Mouse (Mus musculus): ENCODE results near the gene Zbtb16. TPM values are rescaled to one million over a fixed set of nuclear protein-coding genes. Genes with fewer than 3 reads are reported as not detected.

Zbtb16 gene
- polyA plus RNA-seq, 1 experiment from 2014 or later, result 6.6 TPM

DNA sequence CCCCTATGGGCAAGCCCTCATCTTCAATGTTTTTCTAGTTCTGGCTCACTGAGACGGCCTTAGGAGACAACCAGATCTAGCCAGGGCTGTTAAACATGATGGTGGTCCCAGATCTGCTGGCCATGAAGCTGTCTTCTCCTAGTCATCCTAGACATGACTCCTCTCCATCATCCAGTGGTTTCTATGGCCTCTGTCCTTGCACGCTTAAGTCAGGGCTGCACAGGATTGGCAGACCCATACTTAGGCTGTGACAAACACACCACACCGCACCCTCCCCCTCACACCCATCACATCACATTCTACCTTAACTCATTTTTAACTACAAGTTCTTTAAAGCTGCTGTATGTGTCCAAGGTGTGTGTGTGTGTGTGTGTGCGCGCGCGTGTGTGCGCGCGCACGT, 2.5 kb downstream of the Zbtb16 start:
- ATAC-seq (replicated peaks; ENCODE audit: low FRiP score) (no peak), DNase-seq (ENCODE audit: low spot score) (no peak)
- no peaks in the 10 kb centered on the region; the same call in 1 of the 2 replicates for H3K36me3 ChIP-seq (ENCODE audit: control insufficient read depth, insufficient read depth, low read length)
- no peak overlapping the region for H3K27ac ChIP-seq (ENCODE audit: low read depth, low read length)
- H3K4me2 ChIP-seq (ENCODE audit: low read depth, low read length, severe bottlenecking), result no peak overlapping the region
- no peak overlapping the region for H3K4me3 ChIP-seq (ENCODE audit: low read depth, low read length)
- H3K4me1 ChIP-seq (replicated peaks; ENCODE audit: control insufficient read depth, insufficient read depth, low read length), result peaks cover 12% of the 10 kb centered on the region
- no peak overlapping the region for H3K9ac ChIP-seq (ENCODE audit: low read length)
- H3K9me3 ChIP-seq (ENCODE audit: control insufficient read depth, low read length), result no peaks in the 10 kb centered on the region
- WGBS, result 89% methylated on average over 11 of the region's 11 CpGs
- peaks cover 8% of the 10 kb centered on the region for H3K27me3 ChIP-seq (ENCODE audit: control insufficient read depth, insufficient read depth, low read length)

GRCm38 (mm10) chr9:48832473-48833100, 3.4 kb downstream of the Zbtb16 start:
- DNase-seq (ENCODE audit: low spot score) (no peak), ATAC-seq (replicated peaks; ENCODE audit: low FRiP score) (no peak)
- Histone ChIP-seq H3K27me3 (ENCODE audit: control insufficient read depth, insufficient read depth, low read length) (peaks cover 8% of the 10 kb centered on the region), H3K36me3 (ENCODE audit: control insufficient read depth, insufficient read depth, low read length) (no peaks in the 10 kb centered on the region; the same call in 1 of the 2 replicates), H3K27ac (ENCODE audit: low read depth, low read length) (no peak overlapping the region), H3K9me3 (ENCODE audit: control insufficient read depth, low read length) (no peaks in the 10 kb centered on the region), H3K4me2 (ENCODE audit: low read depth, low read length, severe bottlenecking) (no peak overlapping the region), H3K4me3 (ENCODE audit: low read depth, low read length) (no peak overlapping the region), H3K4me1 (replicated peaks; ENCODE audit: control insufficient read depth, insufficient read depth, low read length) (peaks cover 10% of the 10 kb centered on the region), H3K9ac (ENCODE audit: low read length) (no peak overlapping the region)
- WGBS, result 94% methylated on average over 20 of the region's 20 CpGs

- peaks cover 5% of the 10 kb centered on the region; the same call in 1 of the 2 replicates for H3K4me1 ChIP-seq (replicated peaks; ENCODE audit: control insufficient read depth, insufficient read depth, low read length)
- 83% methylated on average over 23 of the region's 23 CpGs for WGBS
- H3K9ac ChIP-seq (ENCODE audit: low read length), result no peak overlapping the region
- H3K36me3 ChIP-seq (ENCODE audit: control insufficient read depth, insufficient read depth, low read length), result no peaks in the 10 kb centered on the region; the same call in 1 of the 2 replicates
- ATAC-seq (replicated peaks; ENCODE audit: low FRiP score) (no peak), DNase-seq (ENCODE audit: low spot score) (no peak)
- no peak overlapping the region for H3K4me2 ChIP-seq (ENCODE audit: low read depth, low read length, severe bottlenecking)
- no peak overlapping the region for H3K4me3 ChIP-seq (ENCODE audit: low read depth, low read length)
- no peak overlapping the region for H3K27ac ChIP-seq (ENCODE audit: low read depth, low read length)
- H3K9me3 ChIP-seq (ENCODE audit: control insufficient read depth, low read length), result no peaks in the 10 kb centered on the region
- peaks cover 6% of the 10 kb centered on the region for H3K27me3 ChIP-seq (ENCODE audit: control insufficient read depth, insufficient read depth, low read length)
Measured at GRCm38 (mm10) chr9:48831560-48832460, 4.2 kb downstream of the Zbtb16 start.

DNA sequence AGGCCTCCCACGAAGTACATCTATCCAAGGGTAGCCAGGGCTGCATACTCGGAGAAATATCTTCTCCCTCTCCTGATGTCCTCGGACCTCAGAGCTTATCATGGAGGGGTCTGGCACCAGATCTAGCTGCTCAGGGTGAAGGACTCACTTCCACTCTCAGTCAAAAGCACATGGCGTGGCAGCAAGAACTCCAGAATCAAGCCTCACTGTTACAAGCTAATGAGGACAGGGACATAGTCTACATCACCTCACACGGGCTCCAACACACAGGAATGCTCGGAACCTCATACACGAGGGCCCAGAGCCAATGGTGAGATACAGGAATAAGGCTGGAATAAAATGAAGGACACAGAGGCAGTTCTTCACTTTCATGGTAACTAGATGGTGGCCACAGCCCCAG, 7.2 kb downstream of the Zbtb16 start:
- 85% methylated on average over 7 of the region's 7 CpGs for WGBS
- no peak overlapping the region for H3K27ac ChIP-seq (ENCODE audit: low read depth, low read length)

GRCm38 (mm10) chr9:48826377-48826889, 9.6 kb downstream of the Zbtb16 start:
- Histone ChIP-seq H3K4me3 (ENCODE audit: low read depth, low read length) (no peak overlapping the region), H3K27me3 (ENCODE audit: control insufficient read depth, insufficient read depth, low read length) (no peaks in the 10 kb centered on the region), H3K27ac (ENCODE audit: low read depth, low read length) (no peak overlapping the region), H3K9ac (ENCODE audit: low read length) (no peak overlapping the region), H3K36me3 (ENCODE audit: control insufficient read depth, insufficient read depth, low read length) (no peaks in the 10 kb centered on the region), H3K4me2 (ENCODE audit: low read depth, low read length, severe bottlenecking) (no peak overlapping the region), H3K9me3 (ENCODE audit: control insufficient read depth, low read length) (no peaks in the 10 kb centered on the region), H3K4me1 (replicated peaks; ENCODE audit: control insufficient read depth, insufficient read depth, low read length) (peaks cover 22% of the 10 kb centered on the region)
- no peak for ATAC-seq (replicated peaks; ENCODE audit: low FRiP score)
- no peak for DNase-seq (ENCODE audit: low spot score)
- WGBS, result 89% methylated on average over 7 of the region's 7 CpGs

More for the DNA sequence above, 7.2 kb downstream of the Zbtb16 start:
- ATAC-seq (replicated peaks; ENCODE audit: low FRiP score) (no peak), DNase-seq (ENCODE audit: low spot score) (no peak)
- no peak overlapping the region for H3K4me3 ChIP-seq (ENCODE audit: low read depth, low read length)
- no peaks in the 10 kb centered on the region; the same call in 1 of the 2 replicates for H3K36me3 ChIP-seq (ENCODE audit: control insufficient read depth, insufficient read depth, low read length)
- no peaks in the 10 kb centered on the region for H3K9me3 ChIP-seq (ENCODE audit: control insufficient read depth, low read length)
- H3K4me2 ChIP-seq (ENCODE audit: low read depth, low read length, severe bottlenecking), result no peak overlapping the region
- H3K9ac ChIP-seq (ENCODE audit: low read length), result no peak overlapping the region
- H3K4me1 ChIP-seq (replicated peaks; ENCODE audit: control insufficient read depth, insufficient read depth, low read length), result peaks cover 4% of the 10 kb centered on the region; the same call in 1 of the 2 replicates
- peaks cover 4% of the 10 kb centered on the region for H3K27me3 ChIP-seq (ENCODE audit: control insufficient read depth, insufficient read depth, low read length)

DNA sequence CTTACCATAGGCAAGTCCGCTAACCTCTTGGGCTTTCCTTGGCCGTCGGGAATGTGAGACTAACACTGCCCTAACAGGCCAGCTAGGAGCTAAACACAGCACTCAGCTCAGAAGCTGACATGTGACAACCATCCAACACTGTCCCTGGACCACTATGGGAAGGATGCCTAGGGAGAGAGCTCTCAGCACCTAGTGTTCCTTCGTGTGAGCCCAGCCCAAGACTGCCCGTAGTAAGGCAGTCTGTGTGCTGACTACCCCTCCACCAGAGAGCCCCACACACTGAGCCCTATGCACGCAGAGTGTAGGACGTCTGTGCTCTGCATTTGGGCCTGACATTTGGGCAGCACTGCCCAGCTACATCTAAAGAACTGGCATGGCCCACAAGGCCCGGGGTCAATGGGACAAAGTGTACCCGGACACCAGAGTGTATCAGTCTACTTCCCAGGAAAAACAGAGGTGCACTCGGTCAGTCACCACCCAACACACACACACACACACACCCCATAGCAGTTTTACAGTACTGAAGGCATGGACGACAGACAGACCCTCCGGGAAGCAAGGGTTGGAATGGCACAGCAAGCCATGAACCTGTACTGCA, 11.4 kb downstream of the Zbtb16 start:
- ATAC-seq (replicated peaks; ENCODE audit: low FRiP score), result no peak
- no peak overlapping the region for H3K4me3 ChIP-seq (ENCODE audit: low read depth, low read length)
- 55% methylated on average over 12 of the region's 12 CpGs for WGBS

GRCm38 (mm10) chr9:48823851-48824250, 12.2 kb downstream of the Zbtb16 start:
- Histone ChIP-seq H3K4me3 (ENCODE audit: low read depth, low read length) (no peak overlapping the region), H3K9me3 (ENCODE audit: control insufficient read depth, low read length) (no peaks in the 10 kb centered on the region), H3K27me3 (ENCODE audit: control insufficient read depth, insufficient read depth, low read length) (no peaks in the 10 kb centered on the region), H3K4me2 (ENCODE audit: low read depth, low read length, severe bottlenecking) (peak overlapping the region; percentile 26), H3K27ac (ENCODE audit: low read depth, low read length) (no peak overlapping the region), H3K9ac (ENCODE audit: low read length) (no peak overlapping the region), H3K36me3 (ENCODE audit: control insufficient read depth, insufficient read depth, low read length) (no peaks in the 10 kb centered on the region), H3K4me1 (replicated peaks; ENCODE audit: control insufficient read depth, insufficient read depth, low read length) (peaks cover 22% of the 10 kb centered on the region)
- no peak for DNase-seq (ENCODE audit: low spot score)
- ATAC-seq (replicated peaks; ENCODE audit: low FRiP score), result no peak
- 14% methylated on average over 6 of the region's 6 CpGs for WGBS

More for the DNA sequence above, 11.4 kb downstream of the Zbtb16 start:
- DNase-seq (ENCODE audit: low spot score), result no peak
- Histone ChIP-seq H3K9me3 (ENCODE audit: control insufficient read depth, low read length) (no peaks in the 10 kb centered on the region), H3K4me2 (ENCODE audit: low read depth, low read length, severe bottlenecking) (no peak overlapping the region), H3K9ac (ENCODE audit: low read length) (no peak overlapping the region), H3K4me1 (replicated peaks; ENCODE audit: control insufficient read depth, insufficient read depth, low read length) (peaks cover 22% of the 10 kb centered on the region), H3K36me3 (ENCODE audit: control insufficient read depth, insufficient read depth, low read length) (no peaks in the 10 kb centered on the region), H3K27me3 (ENCODE audit: control insufficient read depth, insufficient read depth, low read length) (no peaks in the 10 kb centered on the region), H3K27ac (ENCODE audit: low read depth, low read length) (no peak overlapping the region)

GRCm38 (mm10) chr9:48823319-48823705, 12.7 kb downstream of the Zbtb16 start:
- DNase-seq (ENCODE audit: low spot score) (no peak), ATAC-seq (replicated peaks; ENCODE audit: low FRiP score) (no peak)
- Histone ChIP-seq H3K4me3 (ENCODE audit: low read depth, low read length) (no peak overlapping the region), H3K36me3 (ENCODE audit: control insufficient read depth, insufficient read depth, low read length) (no peaks in the 10 kb centered on the region), H3K4me1 (replicated peaks; ENCODE audit: control insufficient read depth, insufficient read depth, low read length) (peaks cover 22% of the 10 kb centered on the region), H3K9ac (ENCODE audit: low read length) (no peak overlapping the region), H3K27me3 (ENCODE audit: control insufficient read depth, insufficient read depth, low read length) (no peaks in the 10 kb centered on the region), H3K4me2 (ENCODE audit: low read depth, low read length, severe bottlenecking) (peak overlapping the region; percentile 24; the same call in 1 of the 2 replicates), H3K9me3 (ENCODE audit: control insufficient read depth, low read length) (no peaks in the 10 kb centered on the region), H3K27ac (ENCODE audit: low read depth, low read length) (no peak overlapping the region)
- WGBS, result 8% methylated on average over 7 of the region's 7 CpGs

Data from forebrain, embryonic 11.5 days (tissue).